Mouse (Mus musculus) embryonic facial prominence, embryonic 13.5 days (tissue): ENCODE data around the gene Dock8. TPM values are rescaled to one million over a fixed set of nuclear protein-coding genes. Genes with fewer than 3 reads are reported as not detected.

Experiments
- ATAC-seq: fragments of 200-750 bp; cut with Nextera tagmentation; 2 replicates; pipeline ENCODE4 v1.8.0; 2017; ENCODE audit warnings: low read depth; ENCODE audit not compliant: insufficient number of reproducible peaks, insufficient read depth, low FRiP score, low TSS enrichment
- H3K27ac ChIP-seq: fragments of 300-500 bp; sonication (generic); 2 replicates; pipeline ENCODE4 v1.5.1; 2015; ENCODE audit warnings: moderate library complexity, mild to moderate bottlenecking, inconsistent platforms
- H3K27me3 ChIP-seq: fragments of 300-500 bp; sonication (generic); 2 replicates; pipeline ENCODE4 v1.6.1; 2015; ENCODE audit warnings: mild to moderate bottlenecking, inconsistent platforms
- H3K36me3 ChIP-seq: fragments of 300-500 bp; sonication (generic); 2 replicates; pipeline ENCODE4 v1.6.1; 2015; ENCODE audit warnings: mild to moderate bottlenecking, inconsistent platforms
- H3K4me1 ChIP-seq: fragments of 300-500 bp; sonication (generic); 2 replicates; pipeline ENCODE4 v1.6.1; 2015; ENCODE audit warnings: inconsistent platforms
- H3K4me2 ChIP-seq: fragments of 300-500 bp; sonication (generic); 2 replicates; pipeline ENCODE4 v1.6.1; 2015; ENCODE audit warnings: moderate library complexity, mild to moderate bottlenecking, inconsistent platforms
- H3K4me3 ChIP-seq: fragments of 300-500 bp; sonication (generic); 2 replicates; pipeline ENCODE4 v1.5.1; 2015; ENCODE audit warnings: mild to moderate bottlenecking, inconsistent platforms
- H3K9ac ChIP-seq: fragments of 300-500 bp; sonication (generic); 2 replicates; pipeline ENCODE4 v1.6.1; 2015; ENCODE audit warnings: mild to moderate bottlenecking, inconsistent platforms
- H3K9me3 ChIP-seq: fragments of 300-500 bp; sonication (generic); 2 replicates; pipeline ENCODE4 v1.6.1; 2016; ENCODE audit warnings: inconsistent platforms
- WGBS: fragments of 180-500 bp; shearing (Covaris S2); methylation state at CpG from one replicate; pipeline ENCODE4 v1.1.7; 2015; ENCODE audit warnings: mixed read lengths; 5-methylcytosine and 5-hydroxymethylcytosine counted together
- polyA plus RNA-seq: library from polyadenylated mRNA; unstranded; fragments of >200 nt; fragmentation: Nextera tagmentation; extraction: Ambion mirVana; gene quantifications from 2 replicates; pipeline ENCODE4 v1.2.1, GENCODE M21; 2015

Dock8 gene
- polyA plus RNA-seq, 1 experiment from 2014 or later: 5.7 TPM

GRCm38 (mm10) chr19:25206969-25207368, 207.6 kb downstream of the Dock8 start:
- H3K4me3 ChIP-seq: no peak overlapping the region
- ATAC-seq: no peak
- no peak overlapping the region for H3K27ac ChIP-seq
- H3K4me2 ChIP-seq: no peak overlapping the region
- peaks cover 14% of the 10 kb centered on the region for H3K4me1 ChIP-seq
- H3K36me3 ChIP-seq: no peaks in the 10 kb centered on the region
- WGBS: 59% methylated on average over 12 of the region's 12 CpGs
- peaks cover 16% of the 10 kb centered on the region for H3K27me3 ChIP-seq
- no peak overlapping the region for H3K9ac ChIP-seq
- H3K9me3 ChIP-seq: no peaks in the 10 kb centered on the region

GRCm38 (mm10) chr19:25207731-25208361, 208.5 kb downstream of the Dock8 start:
- H3K4me1 ChIP-seq: peaks cover 14% of the 10 kb centered on the region
- 0 out of 2 replicates have a peak overlapping the region, but pooled peaks have one; percentile 46 for H3K9ac ChIP-seq
- H3K9me3 ChIP-seq: no peaks in the 10 kb centered on the region
- no peak for ATAC-seq
- H3K36me3 ChIP-seq: no peaks in the 10 kb centered on the region
- peaks cover 16% of the 10 kb centered on the region for H3K27me3 ChIP-seq
- no peak overlapping the region for H3K27ac ChIP-seq
- peak overlapping the region; percentile 23 for H3K4me3 ChIP-seq
- H3K4me2 ChIP-seq: peak overlapping the region; percentile 53
- 7% methylated on average over 23 of the region's 23 CpGs for WGBS

- Histone ChIP-seq H3K36me3 (no peaks in the 10 kb centered on the region), H3K9ac (no peak overlapping the region), H3K9me3 (no peaks in the 10 kb centered on the region), H3K4me2 (peak overlapping the region; percentile 53; the same call in 1 of the 2 replicates), H3K4me3 (no peak overlapping the region), H3K27ac (no peak overlapping the region), H3K4me1 (peaks cover 14% of the 10 kb centered on the region), H3K27me3 (peaks cover 16% of the 10 kb centered on the region)
- WGBS: 60% methylated on average over 11 of the region's 11 CpGs
- no peak for ATAC-seq
These were observed 209.3 kb downstream of the Dock8 start for GRCm38 (mm10) chr19:25208596-25209110.

- H3K27ac ChIP-seq: no peak overlapping the region
- H3K36me3 ChIP-seq: no peaks in the 10 kb centered on the region
- H3K4me1 ChIP-seq: no peaks in the 10 kb centered on the region
- no peaks in the 10 kb centered on the region for H3K27me3 ChIP-seq
- no peak overlapping the region for H3K9ac ChIP-seq
- H3K9me3 ChIP-seq: no peaks in the 10 kb centered on the region
- H3K4me3 ChIP-seq: no peak overlapping the region
- no peak overlapping the region for H3K4me2 ChIP-seq
- ATAC-seq: no peak
- WGBS: 75% methylated on average over 2 of the region's 2 CpGs
These were observed 221.3 kb downstream of the Dock8 start for GRCm38 (mm10) chr19:25220611-25221010.

GRCm38 (mm10) chr19:25221964-25222640, 222.8 kb downstream of the Dock8 start:
- no peaks in the 10 kb centered on the region for H3K4me1 ChIP-seq
- no peak for ATAC-seq
- whole genome bisulfite sequencing: 56% methylated on average over 9 of the region's 9 CpGs
- no peaks in the 10 kb centered on the region for H3K9me3 ChIP-seq
- H3K27ac ChIP-seq: no peak overlapping the region
- no peak overlapping the region for H3K4me3 ChIP-seq
- H3K4me2 ChIP-seq: no peak overlapping the region
- no peak overlapping the region for H3K9ac ChIP-seq
- H3K27me3 ChIP-seq: no peaks in the 10 kb centered on the region
- no peaks in the 10 kb centered on the region for H3K36me3 ChIP-seq

GRCm38 (mm10) chr19:25230058-25230974, 231.0 kb downstream of the Dock8 start:
- WGBS: 82% methylated on average over 4 of the region's 4 CpGs
- Histone ChIP-seq H3K9me3 (no peaks in the 10 kb centered on the region), H3K4me2 (no peak overlapping the region), H3K4me1 (no peaks in the 10 kb centered on the region), H3K4me3 (no peak overlapping the region), H3K27ac (no peak overlapping the region), H3K9ac (no peak overlapping the region), H3K36me3 (no peaks in the 10 kb centered on the region), H3K27me3 (peaks cover 4% of the 10 kb centered on the region)
- ATAC-seq: no peak

GRCm38 (mm10) chr19:25230975-25231334, 231.6 kb downstream of the Dock8 start:
- Histone ChIP-seq H3K9ac (no peak overlapping the region), H3K9me3 (no peaks in the 10 kb centered on the region), H3K4me1 (no peaks in the 10 kb centered on the region), H3K27ac (no peak overlapping the region), H3K36me3 (no peaks in the 10 kb centered on the region), H3K4me3 (no peak overlapping the region), H3K4me2 (no peak overlapping the region), H3K27me3 (peaks cover 8% of the 10 kb centered on the region)
- WGBS: 79% methylated on average over 4 of the region's 4 CpGs
- no peak for ATAC-seq

GRCm38 (mm10) chr19:25232032-25232431, 232.7 kb downstream of the Dock8 start:
- Histone ChIP-seq H3K9ac (no peak overlapping the region), H3K27me3 (peaks cover 16% of the 10 kb centered on the region), H3K4me2 (no peak overlapping the region), H3K4me1 (0 out of 2 replicates have a peak, but pooled peaks cover 4% of the 10 kb centered on the region), H3K36me3 (no peaks in the 10 kb centered on the region), H3K27ac (no peak overlapping the region), H3K9me3 (no peaks in the 10 kb centered on the region), H3K4me3 (no peak overlapping the region)
- ATAC-seq: no peak
- 68% methylated on average over 10 of the region's 10 CpGs for WGBS

- Histone ChIP-seq H3K4me3 (peak within 1 kb of the TSS; percentile 68), H3K27ac (no peak within 1 kb of the TSS; the same call in 1 of the 2 replicates), H3K36me3 (no peaks in the 10 kb centered on the region), H3K9me3 (no peaks in the 10 kb centered on the region), H3K9ac (peak within 1 kb of the TSS; percentile 72), H3K4me2 (peak within 1 kb of the TSS; percentile 99), H3K27me3 (peaks cover 42% of the 10 kb centered on the region), H3K4me1 (peaks cover 7% of the 10 kb centered on the region; the same call in 1 of the 2 replicates)
- under 1% methylated on average over 76 of the region's 76 CpGs for WGBS
- peak; percentile 79 for ATAC-seq
These were observed 237.5 kb downstream of the Dock8 start, which contains the start of gene Kank1 for GRCm38 (mm10) chr19:25236596-25237491. Kank1 (plus strand) TSS chr19:25236975.

- Histone ChIP-seq H3K4me3 (peak overlapping the region; percentile 68), H3K9ac (peak overlapping the region; percentile 72), H3K27ac (no peak overlapping the region), H3K27me3 (peaks cover 42% of the 10 kb centered on the region), H3K4me1 (peaks cover 7% of the 10 kb centered on the region; the same call in 1 of the 2 replicates), H3K36me3 (no peaks in the 10 kb centered on the region), H3K9me3 (no peaks in the 10 kb centered on the region), H3K4me2 (peak overlapping the region; percentile 99)
- ATAC-seq: no peak
- WGBS: 1% methylated on average over 35 of the region's 35 CpGs
These were observed 238.2 kb downstream of the Dock8 start for GRCm38 (mm10) chr19:25237492-25238040.
